Mouse (Mus musculus): ENCODE data around the gene B4galt5. TPM values are rescaled to one million over a fixed set of nuclear protein-coding genes. Genes with fewer than 3 reads are reported as not detected.

The B4galt5 gene
- total RNA-seq, 2 experiments from 2014 or later = 15.0 to 17.6 TPM

- peak; percentile 56 for DNase-seq
- intact Hi-C loops (cut with DNase I; ENCODE audit: low total_unique reads) = no loop called here
Measured at GRCm38 (mm10) chr2:167267531-167268410, 81.2 kb downstream of the B4galt5 start.

GRCm38 (mm10) chr2:167266231-167266630 lies 82.8 kb downstream of the B4galt5 start:
- DNase-seq = no peak
- intact Hi-C loops (cut with DNase I; ENCODE audit: low total_unique reads) = no loop called here

- DNase-seq = peak; percentile 3
- intact Hi-C loops (cut with DNase I; ENCODE audit: low total_unique reads) = no loop called here
Measured at GRCm38 (mm10) chr2:167265806-167266205, 83.2 kb downstream of the B4galt5 start.

DNA sequence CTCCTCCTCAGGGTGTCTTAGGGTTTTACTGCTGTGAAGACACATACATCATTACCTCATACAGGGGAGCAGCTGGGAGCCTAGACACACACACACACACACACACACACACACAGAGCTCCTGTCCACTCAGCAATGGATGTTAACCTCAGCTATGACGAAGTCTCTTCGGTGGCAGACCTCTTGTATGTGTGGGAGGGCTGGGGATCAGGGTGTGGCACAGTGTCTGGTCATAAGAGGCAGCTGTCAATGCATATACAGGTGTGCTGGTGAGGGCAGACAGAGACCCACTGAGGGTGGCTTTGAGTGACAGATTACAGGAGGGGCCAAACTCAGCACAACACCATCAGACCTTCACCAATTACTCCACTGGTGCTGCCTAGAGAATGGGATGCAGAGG lies 84.0 kb downstream of the B4galt5 start:
- intact Hi-C loops (cut with DNase I; ENCODE audit: low total_unique reads) = no loop called here
- no peak for DNase-seq

DNA sequence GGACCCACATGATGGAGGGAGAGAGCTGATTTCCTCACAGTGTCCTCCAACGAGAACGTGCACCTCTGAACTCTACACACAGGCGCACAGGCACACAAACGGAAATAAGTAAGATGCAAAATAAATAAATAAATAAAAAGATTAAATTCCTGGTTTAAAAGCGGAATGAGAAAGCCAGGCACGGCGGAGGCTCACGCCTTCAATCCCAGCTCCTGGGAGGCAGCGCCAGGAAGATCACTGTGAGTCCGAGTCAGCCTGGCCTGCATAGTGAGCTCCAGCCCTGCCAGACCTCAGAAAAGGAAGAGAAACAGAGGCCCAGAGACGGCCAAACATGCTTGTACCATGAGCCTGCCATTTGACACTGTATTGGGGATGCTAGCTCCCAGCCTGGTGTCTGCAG lies 85.1 kb downstream of the B4galt5 start:
- intact Hi-C loops (cut with DNase I; ENCODE audit: low total_unique reads) = no loop called here
- DNase-seq = no peak

DNA sequence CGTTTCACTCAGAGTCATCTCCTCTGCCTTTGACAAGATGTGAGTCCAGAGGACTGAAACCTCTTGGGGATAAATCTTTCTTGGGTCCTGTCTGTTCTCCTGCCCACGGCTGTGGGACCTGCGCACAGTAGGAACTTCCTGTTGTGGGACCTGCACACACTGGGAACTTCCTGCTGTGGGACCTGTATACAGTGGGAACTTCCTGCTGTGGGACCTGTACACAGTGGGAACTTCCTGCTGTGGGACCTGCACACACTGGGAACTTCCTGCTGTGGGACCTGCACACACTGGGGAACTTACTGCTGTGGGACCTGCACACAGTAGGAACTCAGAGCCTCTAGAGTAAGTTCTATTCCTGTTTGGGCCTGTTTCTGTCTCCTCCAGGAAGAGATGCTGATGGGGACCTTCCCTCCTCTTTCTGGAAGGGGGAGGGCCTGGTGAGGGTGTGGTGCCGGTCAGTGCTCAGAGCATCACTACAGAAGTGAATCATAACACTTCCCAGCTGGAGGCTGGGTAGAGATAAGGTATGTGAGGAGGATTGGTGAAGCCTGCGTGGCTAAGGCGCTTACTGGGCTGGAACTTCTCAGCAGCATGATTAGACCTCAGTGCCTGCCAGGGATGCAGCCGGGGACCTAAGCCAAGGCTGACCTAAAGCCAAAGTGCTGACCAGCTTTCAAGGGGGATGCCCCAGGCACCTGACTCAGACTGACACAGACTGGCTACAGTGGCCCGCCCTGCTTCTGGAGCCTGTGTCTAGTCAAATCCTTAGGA lies 85.8 kb downstream of the B4galt5 start:
- DNase-seq = no peak
- intact Hi-C loops (cut with DNase I; ENCODE audit: low total_unique reads) = no loop called here

DNA sequence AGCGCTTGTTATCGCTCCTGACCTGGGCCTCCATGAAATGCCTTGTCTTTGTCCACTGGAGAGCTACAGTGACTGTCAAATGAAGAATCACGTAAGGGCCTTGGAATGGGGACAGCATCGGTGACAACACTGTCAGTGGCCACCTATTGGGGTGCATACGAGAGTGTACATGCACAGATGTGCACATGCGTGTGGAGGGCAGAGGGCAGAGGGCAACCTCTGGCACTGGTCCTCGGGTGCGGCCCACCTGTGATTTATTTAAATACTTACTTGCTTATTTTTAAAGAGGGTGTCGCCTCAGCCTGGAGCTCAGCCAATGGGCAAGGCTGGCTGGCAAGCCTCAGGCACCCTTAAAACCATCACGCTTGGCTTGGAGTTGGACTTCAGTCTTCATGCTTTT lies 86.5 kb downstream of the B4galt5 start:
- peak; percentile 5 for DNase-seq
- intact Hi-C loops (cut with DNase I; ENCODE audit: low total_unique reads) = no loop called here

GRCm38 (mm10) chr2:167261106-167261505 lies 87.9 kb downstream of the B4galt5 start:
- peak; percentile 4 for DNase-seq

GRCm38 (mm10) chr2:167257790-167258189 lies 91.2 kb downstream of the B4galt5 start:
- no peak for DNase-seq
- intact Hi-C loops (cut with DNase I; ENCODE audit: low total_unique reads) = no loop called here

More at GRCm38 (mm10) chr2:167261106-167261505, 87.9 kb downstream of the B4galt5 start:
- intact Hi-C loops (cut with DNase I; ENCODE audit: low total_unique reads) = no loop called here

- no peak for DNase-seq
- intact Hi-C loops (cut with DNase I; ENCODE audit: low total_unique reads) = no loop called here
Measured at GRCm38 (mm10) chr2:167254808-167255207, 94.2 kb downstream of the B4galt5 start.

- intact Hi-C loops (cut with DNase I; ENCODE audit: low total_unique reads) = no loop called here
- DNase-seq = peak; percentile 79
Measured at GRCm38 (mm10) chr2:167254185-167254584, 94.8 kb downstream of the B4galt5 start.

DNA sequence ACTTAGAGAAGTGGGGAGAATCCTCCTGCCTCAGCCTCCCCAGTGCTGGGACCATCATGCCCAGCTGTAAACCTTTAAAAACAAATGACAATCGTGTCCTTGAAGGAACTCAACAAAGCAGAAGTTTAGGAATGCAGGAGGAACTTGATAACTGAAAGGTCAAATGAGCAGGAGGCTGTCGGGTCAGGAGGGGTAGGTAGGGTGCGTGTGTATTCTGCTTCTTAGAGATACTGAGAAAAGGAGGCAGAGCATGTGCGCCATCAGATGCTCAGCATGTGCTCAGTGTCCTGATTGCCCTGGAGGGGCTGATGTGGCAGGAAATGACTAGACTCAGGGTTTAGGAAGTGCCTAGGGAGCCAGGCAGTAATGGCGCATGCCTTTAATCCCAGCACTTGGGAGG lies 95.5 kb downstream of the B4galt5 start:
- intact Hi-C loops (cut with DNase I; ENCODE audit: low total_unique reads) = no loop called here
- DNase-seq = no peak

- intact Hi-C loops (cut with DNase I; ENCODE audit: low total_unique reads) = no loop called here
- no peak for DNase-seq
Measured at GRCm38 (mm10) chr2:167252057-167252687, 96.8 kb downstream of the B4galt5 start.

DNA sequence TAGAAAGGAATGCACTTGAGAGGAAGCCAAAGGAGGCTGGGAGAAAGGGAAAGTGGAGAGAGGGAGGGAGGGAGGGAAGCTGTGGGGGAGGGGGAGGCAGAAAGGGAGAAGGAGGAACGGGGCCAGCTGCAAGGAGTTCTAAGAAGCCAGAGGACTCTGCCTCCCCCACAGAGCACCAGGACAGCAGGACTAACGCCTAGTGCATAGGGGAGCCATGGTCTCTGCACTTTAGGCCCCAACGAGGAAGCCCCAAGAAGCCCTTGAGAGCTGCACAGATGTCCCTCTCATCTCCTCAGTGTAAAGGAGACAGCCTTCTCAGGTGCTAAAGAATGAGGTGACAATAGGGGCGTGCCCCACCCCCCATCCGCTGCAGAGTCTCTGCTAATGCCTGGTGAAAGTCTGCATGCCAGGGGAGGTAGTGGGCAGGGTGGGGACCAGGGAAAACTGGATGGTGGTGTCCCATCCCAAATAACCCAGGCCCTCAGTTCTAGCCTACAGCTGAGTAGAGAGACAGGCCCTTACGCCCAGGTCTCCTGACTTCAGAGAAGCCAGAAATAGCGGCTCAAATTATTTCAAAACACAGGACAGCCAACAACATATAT lies 98.1 kb downstream of the B4galt5 start:
- intact Hi-C loops (cut with DNase I; ENCODE audit: low total_unique reads) = no loop called here
- DNase-seq = peak; percentile 62

GRCm38 (mm10) chr2:167250003-167250735 lies 98.8 kb downstream of the B4galt5 start:
- DNase-seq = no peak

GRCm38 (mm10) chr2:167249591-167249990 lies 99.4 kb downstream of the B4galt5 start:
- no peak for DNase-seq
- intact Hi-C loops (cut with DNase I; ENCODE audit: low total_unique reads) = no loop called here

More at GRCm38 (mm10) chr2:167250003-167250735, 98.8 kb downstream of the B4galt5 start:
- intact Hi-C loops (cut with DNase I; ENCODE audit: low total_unique reads) = no loop called here
